Comparison of ENCODE assay signal across 9 mouse cellular contexts in genomic region chr7:80075946-80076583, GRCm38 (mm10). TPM values are rescaled to one million over a fixed set of nuclear protein-coding genes. Genes with fewer than 3 reads are reported as not detected.
DNase-seq lines count a peak whose midpoint lies in the region; ATAC-seq and TF ChIP-seq lines count a peak whose summit lies in the region.
"Had no signal": no experiment of that assay in that cellular context is flagged by ENCODE, and none has a peak within 500 bp of the region (broad histone marks: within the 10 kb centered on the region; RNA-seq: fewer than 3 reads in every experiment).

No protein-coding gene starts in this region.

- peaks cover 27% of the 10 kb centered on the region for H3K4me1 ChIP-seq in heart, adult 2 months (ENCODE audit: control insufficient read depth, insufficient read depth, low read length)
- H3K4me1 ChIP-seq in megakaryocyte, embryonic 14.5 days = peaks cover 100% of the 10 kb centered on the region
- H3K4me1 ChIP-seq in liver, embryonic 15.5 days (replicated peaks) = peaks cover 74% of the 10 kb centered on the region
- peaks cover 63% of the 10 kb centered on the region for H3K4me1 ChIP-seq in small intestine, adult 2 months (ENCODE audit: control insufficient read depth, insufficient read depth, insufficient read length, low read length)

- intact Hi-C loops in heart, adult 2 months (cut with DNase I) = loop anchor here (2.0 to 5.0 kb wide), 2 partner anchors 15 to 139 kb away; partner anchors contain the start of gene Arpin

- no peak for TF ChIP-seq EP300 in heart, adult 2 months (IDR thresholded peaks at IDR 0.05; ENCODE audit: insufficient read depth, low read depth, low read length)

- H3K79me2 ChIP-seq in heart, adult 2 months (replicated peaks; ENCODE audit: control insufficient read depth, insufficient read depth, low read length) = no peaks in the 10 kb centered on the region

- no peak for ATAC-seq in megakaryocyte, adult 5-6 weeks (ENCODE audit: poor library complexity, severe bottlenecking)
- no peak for ATAC-seq in liver, embryonic 15.5 days (ENCODE audit: insufficient read depth)
- ATAC-seq in megakaryocyte progenitor cell, adult 5-6 weeks (replicated peaks; ENCODE audit: poor library complexity) = no peak

- no peak for TF ChIP-seq CTCF in heart, adult 2 months (IDR thresholded peaks at IDR 0.05)
- no peak for TF ChIP-seq CTCF in small intestine, adult 2 months (IDR thresholded peaks at IDR 0.05; ENCODE audit: extremely low read depth, insufficient read length, insufficient replicate concordance, low read depth, low read length)

- WGBS in heart, adult 2 months = 74% methylated on average over 4 of the region's 4 CpGs
- WGBS in liver, embryonic 15.5 days (ENCODE audit: insufficient replicate concordance) = 29% methylated on average over 3 of the region's 4 CpGs
- 80% methylated on average over 4 of the region's 4 CpGs for WGBS in small intestine, adult 2 months

- no peaks in the 10 kb centered on the region for H3K27me3 ChIP-seq in heart, adult 2 months (ENCODE audit: control insufficient read depth, insufficient read depth, low read length)
- H3K27me3 ChIP-seq in megakaryocyte, embryonic 14.5 days (replicated peaks) = no peaks in the 10 kb centered on the region
- no peaks in the 10 kb centered on the region for H3K27me3 ChIP-seq in liver, embryonic 15.5 days
- no peaks in the 10 kb centered on the region for H3K27me3 ChIP-seq in small intestine, adult 2 months (ENCODE audit: control insufficient read depth, insufficient read depth, low read length)

- no peak overlapping the region for H3K9ac ChIP-seq in heart, adult 2 months (ENCODE audit: low read depth, low read length)
- no peak overlapping the region for H3K9ac ChIP-seq in liver, embryonic 15.5 days

- H3K27ac ChIP-seq in heart, adult 2 months = peak overlapping the region; percentile 52
- peak overlapping the region; percentile 63; the same call in 1 of the 2 replicates for H3K27ac ChIP-seq in liver, embryonic 15.5 days (replicated peaks)
- H3K27ac ChIP-seq in small intestine, adult 2 months (ENCODE audit: insufficient read depth, low read depth, low read length) = peak overlapping the region; percentile 96; the same call in 1 of the 2 replicates

- H3K4me2 ChIP-seq in liver, embryonic 15.5 days = 0 out of 2 replicates have a peak overlapping the region, but pooled peaks have one; percentile 29

- no peak overlapping the region for H3K4me3 ChIP-seq in heart, adult 2 months
- H3K4me3 ChIP-seq in megakaryocyte, embryonic 14.5 days (replicated peaks) = peak overlapping the region; percentile 33
- H3K4me3 ChIP-seq in liver, embryonic 15.5 days (replicated peaks) = no peak overlapping the region
- H3K4me3 ChIP-seq in small intestine, adult 2 months (ENCODE audit: low read depth, low read length) = no peak overlapping the region
- H3K4me3 ChIP-seq: erythroblast, embryonic 14.5 days had no signal

- H3K36me3 ChIP-seq in heart, adult 2 months (ENCODE audit: control insufficient read depth, insufficient read depth, low read length) = 0 out of 2 replicates have a peak, but pooled peaks cover 3% of the 10 kb centered on the region
- peaks cover 33% of the 10 kb centered on the region for H3K36me3 ChIP-seq in megakaryocyte, embryonic 14.5 days (replicated peaks; ENCODE audit: low read length)
- no peaks in the 10 kb centered on the region for H3K36me3 ChIP-seq in liver, embryonic 15.5 days (replicated peaks)
- peaks cover 2% of the 10 kb centered on the region for H3K36me3 ChIP-seq in small intestine, adult 2 months (ENCODE audit: control insufficient read depth, insufficient read depth, low read length)

- no peak for TF ChIP-seq POLR2A in heart, adult 2 months (IDR thresholded peaks at IDR 0.05; ENCODE audit: insufficient read depth, low read depth, low read length)
- no peak for TF ChIP-seq POLR2A in small intestine, adult 2 months (IDR thresholded peaks at IDR 0.05; ENCODE audit: low read depth, low read length)

- no peaks in the 10 kb centered on the region for H3K9me3 ChIP-seq in megakaryocyte, embryonic 14.5 days
- H3K9me3 ChIP-seq in liver, embryonic 15.5 days (replicated peaks) = no peaks in the 10 kb centered on the region

- DNase-seq in heart, adult 2 months = no peak
- no peak for DNase-seq in heart, postnatal 4 days
- DNase-seq in adrenal gland, postnatal 4 days (ENCODE audit: low spot score in 2 of 2) = no peak

RNA-seq across cellular contexts. Expression of gene Idh2, which starts 39.1 kb away (rescaled TPM):
- total RNA-seq in heart, adult 2 months (2021) = 1,000 to 10,000 TPM; 1,877 to 2,293 TPM
- polyA plus RNA-seq in heart, adult 2 months (2012; rRNA removed) = 1,651 and 1,954 TPM in 2 replicates
- 1,000 to 10,000 TPM; 1,640 to 1,742 TPM for total RNA-seq in heart, postnatal 4 days (2021)
- polyA plus RNA-seq in megakaryocyte, embryonic 14.5 days (2012; ENCODE audit: insufficient read depth, low replicate concordance) = 14.1 and 79.2 TPM in 2 replicates
- 74.9 and 77.7 TPM in 2 replicates for total RNA-seq in megakaryocyte, adult 5-6 weeks (2015)
- total RNA-seq in megakaryocyte, adult 5-6 weeks (2017) = 85.5 and 90.4 TPM in 2 replicates
- polyA plus RNA-seq in liver, embryonic 15.5 days (2015; fragmentation: Nextera tagmentation; extraction: Ambion mirVana) = 175 and 206 TPM in 2 replicates
- 57.2 and 82.3 TPM in 2 replicates for polyA plus RNA-seq in small intestine, adult 2 months (2012; rRNA removed)
- 100 to 1,000 TPM; 275 to 289 TPM for total RNA-seq in adrenal gland, postnatal 4 days (2021)
- 267 and 274 TPM in 2 replicates for total RNA-seq in megakaryocyte progenitor cell, adult 5-6 weeks (2015)
- total RNA-seq in megakaryocyte progenitor cell, adult 5-6 weeks (2017) = 276 and 284 TPM in 2 replicates

RNA-seq across cellular contexts. Expression of gene Zfp710, which starts 51.5 kb away (rescaled TPM):
- 10 to 100 TPM; 26.9 to 32.2 TPM for total RNA-seq in heart, adult 2 months (2021)
- 33.4 and 35.5 TPM in 2 replicates for polyA plus RNA-seq in heart, adult 2 months (2012; rRNA removed)
- total RNA-seq in heart, postnatal 4 days (2021) = 10 to 100 TPM; 20.3 to 20.7 TPM
- 55.0 and 142 TPM in 2 replicates for polyA plus RNA-seq in megakaryocyte, embryonic 14.5 days (2012; ENCODE audit: insufficient read depth, low replicate concordance)
- total RNA-seq in megakaryocyte, adult 5-6 weeks (2015) = 59.1 and 66.2 TPM in 2 replicates
- 73.8 and 90.1 TPM in 2 replicates for total RNA-seq in megakaryocyte, adult 5-6 weeks (2017)
- polyA plus RNA-seq in liver, embryonic 15.5 days (2015; fragmentation: Nextera tagmentation; extraction: Ambion mirVana) = 5.6 and 7.4 TPM in 2 replicates
- 34.9 and 67.9 TPM in 2 replicates for polyA plus RNA-seq in small intestine, adult 2 months (2012; rRNA removed)
- 10 to 100 TPM; 25.2 to 25.5 TPM for total RNA-seq in adrenal gland, postnatal 4 days (2021)
- total RNA-seq in megakaryocyte progenitor cell, adult 5-6 weeks (2015) = 18.9 and 19.3 TPM in 2 replicates
- 22.7 and 23.6 TPM in 2 replicates for total RNA-seq in megakaryocyte progenitor cell, adult 5-6 weeks (2017)

Comparison
In these comparisons a context has a peak if more than half of its experiments do, and no peak if none do; other contexts are left out.
1. RNA of gene Idh2, which starts 39.1 kb away (total RNA-seq): 1,877 to 2,293 TPM in heart, adult 2 months and 1,640 to 1,742 TPM in heart, postnatal 4 days; 275 to 289 TPM in adrenal gland, postnatal 4 days, 267 to 284 TPM in megakaryocyte progenitor cell, adult 5-6 weeks and 74.9 to 90.4 TPM in megakaryocyte, adult 5-6 weeks; every median in the first group is over 4 times any median in the second.
2. Peak in every context shown above with its lines, with median percentiles within 50 percentile points of each other: H3K27ac ChIP-seq.